Mouse (Mus musculus) adrenal gland, adult 10 weeks (tissue): ENCODE measurements around the gene Hps6. TPM values are rescaled to one million over a fixed set of nuclear protein-coding genes. Genes with fewer than 3 reads are reported as not detected.

Source experiments
- polyA plus RNA-seq: library from polyadenylated mRNA; stranded (reverse); fragments of 350-450 nt; fragmentation: Illumina TruSeq; extraction: RNeasy Lipid Tissue Mini Kit (QIAGEN cat#74804); gene quantifications from one replicate; pipeline ENCODE4 v1.2.3, GENCODE M21; 2014; ENCODE audit warnings: low read depth, low replicate concordance

Gene Hps6
- 0.29 TPM for polyA plus RNA-seq

GRCm38 (mm10) chr19:46003371-46004226, at the start of gene Hps6:
Gene Hps6, plus strand, starts transcription at chr19:46003508.

GRCm38 (mm10) chr19:45997785-45998693, 5.3 kb upstream of the Hps6 start, which contains the start of gene Armh3:
Gene Armh3, minus strand, starts transcription at chr19:45998488.

GRCm38 (mm10) chr19:46044271-46044992, 41.1 kb downstream of the Hps6 start, which contains the start of gene Pprc1:
Gene Pprc1, plus strand, starts transcription at chr19:46044886.

GRCm38 (mm10) chr19:46044993-46045695, 41.8 kb downstream of the Hps6 start, which contains the start of gene Ldb1:
Gene Ldb1, minus strand, starts transcription at chr19:46045214.

Other genes with a start within 250 kb of the Hps6 start
- 154 TPM for gene Mgea5, start 219.7 kb upstream of the Hps6 start, polyA plus RNA-seq
- not detected for gene Kcnip2, start 187.4 kb upstream of the Hps6 start, polyA plus RNA-seq
- gene Armh3, start 5.0 kb upstream of the Hps6 start, polyA plus RNA-seq, result 25.2 TPM
- 9.4 TPM for gene Pprc1, start 41.4 kb downstream of the Hps6 start, polyA plus RNA-seq
- gene Ldb1, start 41.7 kb downstream of the Hps6 start, polyA plus RNA-seq, result 15.9 TPM
- gene Nolc1, start 72.4 kb downstream of the Hps6 start, polyA plus RNA-seq, result 16.6 TPM
- 15.9 TPM for gene Elovl3, start 128.4 kb downstream of the Hps6 start, polyA plus RNA-seq
- not detected for gene Pitx3, start 144.8 kb downstream of the Hps6 start, polyA plus RNA-seq
- gene Gbf1, start 149.0 kb downstream of the Hps6 start, polyA plus RNA-seq, result 32.4 TPM